Comparison of ENCODE assay signal across 15 mouse cellular contexts in genomic region chr3:70160043-70160442, GRCm38 (mm10).
"Had no signal": no experiment of that assay in that cellular context is flagged by ENCODE, and none has a peak within 500 bp of the region (broad histone marks: within the 10 kb centered on the region; RNA-seq: fewer than 3 reads in every experiment).

No protein-coding gene starts in this region.

- H3K27ac ChIP-seq: kidney, postnatal 0 days; layer of hippocampus, adult 2 months; limb, embryonic 12.5 days; liver, embryonic 13.5 days; lung, embryonic 15.5 days; neural tube, embryonic 15.5 days had no signal

- H3K4me3 ChIP-seq: layer of hippocampus, adult 2 months; limb, embryonic 12.5 days; liver, embryonic 13.5 days; lung, embryonic 15.5 days; neural tube, embryonic 15.5 days had no signal

- H3K9me3 ChIP-seq: limb, embryonic 12.5 days; liver, embryonic 13.5 days; lung, embryonic 15.5 days; neural tube, embryonic 15.5 days had no signal

- H3K4me1 ChIP-seq: limb, embryonic 12.5 days; liver, embryonic 13.5 days; lung, embryonic 15.5 days; neural tube, embryonic 15.5 days had no signal

- H3K27me3 ChIP-seq: liver, embryonic 13.5 days; lung, embryonic 15.5 days; neural tube, embryonic 15.5 days had no signal

- H3K36me3 ChIP-seq: limb, embryonic 12.5 days; liver, embryonic 13.5 days; lung, embryonic 15.5 days; neural tube, embryonic 15.5 days had no signal

- H3K4me2 ChIP-seq: limb, embryonic 12.5 days; liver, embryonic 13.5 days; lung, embryonic 15.5 days; neural tube, embryonic 15.5 days had no signal

- DNase-seq: kidney, adult 11 months; kidney, adult 9 months; kidney, postnatal 36 days; liver; liver, embryonic 13.5 days; liver, postnatal 0 days; lung, postnatal 14 days; right cerebral cortex, adult 18-20 months; right cerebral cortex, postnatal 25 days; thymus, postnatal 36 days had no signal

- ATAC-seq: liver, postnatal 0 days had no signal

- H3K9ac ChIP-seq: limb, embryonic 12.5 days; liver, embryonic 13.5 days; liver, postnatal 0 days; lung, embryonic 15.5 days; neural tube, embryonic 15.5 days had no signal
